Mouse (Mus musculus): ENCODE data around the gene Zfp775. TPM values are rescaled to one million over a fixed set of nuclear protein-coding genes. Genes with fewer than 3 reads are reported as not detected.

Gene Zfp775
- 5.1 and 5.6 TPM in 2 replicates for polyA plus RNA-seq (2012; rRNA removed)

DNA sequence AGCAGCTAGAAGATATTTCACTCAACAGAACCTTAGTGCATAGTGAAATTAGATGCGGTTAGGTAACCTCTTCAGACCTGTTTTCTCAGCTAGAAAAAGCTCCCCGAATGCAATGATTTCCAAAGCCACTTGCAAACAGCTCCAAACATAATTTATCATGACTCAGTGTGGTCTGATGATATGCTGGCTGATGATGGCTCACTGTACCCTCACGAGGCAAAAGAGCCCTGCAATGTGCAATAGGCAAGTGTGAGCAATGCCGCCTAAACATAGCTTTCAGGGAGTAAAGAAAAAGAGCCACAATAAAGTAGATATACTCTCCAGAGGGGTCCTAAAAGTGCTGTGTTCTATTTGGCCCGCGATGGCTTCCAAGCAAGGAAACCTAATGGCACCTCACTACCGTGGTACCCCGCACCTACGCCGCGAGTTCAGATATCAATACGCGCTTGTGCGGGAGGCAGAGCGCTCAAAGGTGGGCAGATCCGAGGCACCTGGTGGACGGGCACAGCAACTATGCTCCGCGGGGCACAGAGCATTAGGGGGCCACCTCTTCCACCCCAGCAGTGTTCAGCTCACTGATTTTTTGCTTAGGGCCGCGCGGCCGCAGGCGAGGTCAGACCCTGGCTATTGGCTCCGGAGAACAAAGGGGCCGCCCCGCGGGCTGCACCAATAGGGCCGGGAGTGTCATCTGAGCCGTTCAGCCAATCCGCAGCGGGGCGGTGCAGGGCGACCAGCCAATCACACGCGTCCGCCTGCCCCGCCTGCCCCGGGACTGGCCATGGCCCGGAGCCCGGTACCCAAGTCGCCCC is at the start of gene Zfp775:
Gene Zfp775 (plus strand): TSS at position 793 of the 809 bp plus-strand sequence.
- DNase-seq (ENCODE audit: low read depth) = no peak

DNA sequence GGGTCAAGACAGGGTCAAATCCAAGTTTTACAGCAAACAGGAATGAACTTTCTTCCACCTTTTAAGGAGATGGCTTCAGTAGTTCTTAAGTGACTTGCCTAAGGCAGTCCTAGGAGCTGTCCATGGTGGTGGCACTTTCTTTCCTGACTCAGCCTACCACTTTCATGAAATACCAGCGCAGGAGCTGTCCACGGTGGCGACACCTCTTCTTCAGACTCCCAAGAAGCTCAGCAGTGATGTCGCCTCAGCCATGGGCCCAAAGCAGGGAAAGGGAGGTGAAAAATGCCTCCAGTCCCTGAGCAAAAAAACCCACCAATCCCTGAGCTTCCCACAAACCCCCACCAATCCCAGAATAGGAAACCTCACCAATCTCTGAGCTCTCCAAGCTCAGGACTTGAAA is 48.9 kb upstream of the Zfp775 start:
- no peak for DNase-seq (ENCODE audit: low read depth)

DNA sequence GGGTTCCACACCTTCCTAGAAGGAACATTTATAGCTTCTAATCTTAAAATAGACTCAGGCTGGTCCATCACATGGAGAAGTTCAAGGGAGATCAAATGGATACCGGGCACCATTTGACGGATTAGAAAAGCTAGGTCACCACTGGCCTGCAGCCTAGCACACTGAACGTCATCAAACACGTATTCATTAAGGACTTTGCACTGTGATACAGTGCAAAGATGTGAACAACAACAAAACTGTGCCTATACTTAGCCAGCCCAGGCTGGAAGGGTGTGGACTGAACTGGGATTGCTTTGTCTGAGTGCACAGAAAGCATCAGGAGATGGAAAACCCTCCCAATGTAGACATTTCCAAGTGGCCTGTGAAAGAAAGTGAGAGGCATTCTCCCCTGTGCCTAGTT is 48.0 kb upstream of the Zfp775 start:
- no peak for DNase-seq (ENCODE audit: low read depth)

DNA sequence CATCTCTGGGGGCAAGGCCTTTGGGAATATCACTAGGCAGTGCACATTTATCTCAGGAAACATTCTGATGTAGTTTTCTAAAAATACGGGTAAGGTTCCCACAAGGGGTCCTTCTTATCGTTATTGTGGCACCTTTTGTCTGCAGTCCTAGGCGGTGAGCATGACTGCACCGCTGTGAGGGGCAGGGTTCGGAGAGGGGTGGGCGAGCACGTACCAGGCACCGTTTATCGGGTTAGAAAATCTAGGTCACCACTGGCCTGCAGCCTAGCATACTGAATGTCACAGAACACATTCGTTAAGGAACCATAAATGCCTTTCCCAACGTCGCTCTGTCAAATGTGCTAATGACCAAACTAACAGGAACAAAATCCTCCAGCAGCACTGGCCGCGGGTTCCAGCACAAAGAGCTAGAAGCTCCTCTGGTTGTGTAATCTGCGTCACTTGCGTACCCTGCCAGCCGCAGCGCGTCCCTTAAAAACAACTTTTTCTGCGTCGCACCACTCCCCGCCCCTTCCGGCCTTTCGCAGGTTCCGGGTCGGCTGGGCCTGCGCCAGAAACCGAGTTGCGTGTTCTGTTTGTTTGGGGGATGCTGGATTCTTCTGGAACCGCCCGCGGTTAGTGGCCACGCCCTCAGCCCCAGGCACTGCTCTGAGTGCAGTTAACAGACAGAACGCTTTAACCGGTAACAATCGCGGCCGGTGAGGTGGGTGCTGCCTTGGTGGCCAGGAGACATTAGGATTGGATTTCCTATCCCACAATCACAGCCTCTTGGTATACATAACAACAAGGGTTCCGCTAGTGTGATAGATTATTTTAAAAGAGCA is 47.4 kb upstream of the Zfp775 start, which contains the start of gene Lrrc61:
Gene Lrrc61 (plus strand): TSS at position 517 of the 824 bp plus-strand sequence.
- DNase-seq (ENCODE audit: low read depth) = no peak

DNA sequence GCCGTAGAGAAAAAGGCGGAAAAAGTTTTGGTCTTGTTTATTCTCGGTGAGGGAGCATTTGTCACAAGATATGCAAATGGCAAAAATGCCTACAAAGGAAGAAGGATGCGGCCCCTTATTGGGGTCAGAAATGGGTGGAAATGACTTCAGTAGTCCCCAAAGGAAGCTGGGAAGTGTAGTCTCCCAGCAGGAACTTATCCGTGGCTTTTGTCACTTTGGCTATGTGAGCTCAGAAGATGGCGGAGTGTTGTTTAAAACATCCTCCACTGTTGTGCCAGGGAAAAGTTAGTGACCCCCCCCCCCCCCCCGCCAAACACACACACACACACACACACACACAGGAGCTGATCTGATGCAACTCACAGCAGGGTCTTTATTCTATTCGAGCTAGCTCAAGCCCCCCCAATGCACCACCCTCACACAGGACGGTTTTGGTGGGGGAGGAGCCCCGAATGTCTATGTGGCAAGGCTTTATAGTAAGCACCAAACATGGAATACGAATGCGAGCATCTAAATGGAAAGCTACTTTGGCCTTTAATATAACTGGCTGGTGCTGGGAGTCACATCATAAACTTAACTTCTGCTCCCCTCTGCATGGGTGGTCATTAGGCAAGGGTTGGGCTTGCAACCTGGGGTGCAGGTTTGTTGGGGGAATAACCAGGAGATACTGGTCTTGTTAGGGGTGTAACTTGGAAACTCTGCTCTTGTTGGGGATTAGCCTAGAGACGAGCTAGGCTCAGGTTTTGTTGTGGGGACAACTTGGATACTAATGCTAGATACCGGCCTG is 46.6 kb upstream of the Zfp775 start:
- no peak for DNase-seq (ENCODE audit: low read depth)

DNA sequence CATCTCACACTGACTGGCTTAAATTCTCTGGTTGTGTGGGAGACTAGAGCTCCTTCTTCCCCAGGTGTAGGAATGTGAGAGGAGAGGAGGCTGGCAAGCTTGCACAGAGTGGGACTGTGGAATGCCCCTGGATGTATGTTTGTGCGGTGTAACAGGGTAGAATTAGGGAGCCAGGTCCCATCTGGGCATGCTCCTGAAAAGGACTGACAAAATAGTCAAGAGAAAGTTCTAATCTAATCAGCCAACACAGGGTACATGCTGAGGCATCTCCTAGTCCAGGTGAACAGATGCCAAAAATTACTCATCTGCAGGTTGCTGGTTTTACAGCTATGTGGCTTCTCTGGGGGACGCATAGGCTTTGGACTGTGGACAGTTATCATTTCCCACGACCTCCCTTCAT is 45.9 kb upstream of the Zfp775 start:
- no peak for DNase-seq (ENCODE audit: low read depth)

DNA sequence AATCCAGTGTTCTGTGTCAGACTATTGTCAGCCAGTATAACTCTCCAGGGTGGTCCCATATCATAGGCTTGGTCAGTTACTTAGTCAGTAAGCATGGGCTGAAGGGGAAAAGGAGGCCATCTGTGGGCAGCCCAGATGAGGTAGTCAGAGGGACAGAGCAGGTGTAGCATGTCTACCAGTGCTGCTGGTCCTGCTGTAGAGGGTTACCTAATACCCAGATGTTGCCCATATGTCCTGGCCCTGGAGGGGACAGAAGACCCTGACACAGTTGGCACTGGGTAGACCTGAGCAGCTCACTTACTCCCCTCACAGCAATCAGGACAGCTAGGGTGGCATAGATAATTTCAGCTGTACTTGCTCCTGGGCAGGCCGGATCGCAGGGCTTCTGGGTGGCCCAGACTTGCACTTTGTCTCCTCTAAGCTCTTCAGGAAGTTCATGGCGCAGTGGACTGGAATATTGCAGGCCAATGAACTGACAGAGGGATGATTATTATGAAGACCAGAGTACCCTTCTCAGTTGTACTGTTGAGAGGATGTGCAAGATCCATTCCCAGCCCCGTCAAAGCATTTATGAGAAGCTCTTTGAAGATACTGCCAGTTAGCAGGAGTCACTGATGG is 36.1 kb upstream of the Zfp775 start:
- DNase-seq (ENCODE audit: low read depth) = no peak

DNA sequence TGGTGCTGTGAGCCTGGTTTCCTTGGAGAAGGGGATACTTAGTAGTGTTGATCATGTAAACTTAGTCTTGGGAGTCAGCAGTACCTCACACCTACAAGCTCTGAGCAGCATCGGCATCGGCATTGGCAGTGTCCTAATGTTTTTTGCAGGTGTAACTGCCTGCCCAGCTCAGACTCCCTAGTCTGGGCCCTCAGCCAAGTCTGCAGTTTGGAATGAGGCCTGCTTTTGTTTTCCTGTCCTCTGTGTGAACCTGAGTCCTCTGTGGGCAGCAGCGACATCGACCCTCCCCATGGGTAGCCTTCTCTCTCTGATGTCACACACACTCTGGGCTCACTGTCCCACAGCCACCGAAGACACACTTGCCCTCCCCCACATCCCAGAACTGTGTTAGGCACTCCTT is 35.6 kb upstream of the Zfp775 start:
- no peak for DNase-seq (ENCODE audit: low read depth)

DNA sequence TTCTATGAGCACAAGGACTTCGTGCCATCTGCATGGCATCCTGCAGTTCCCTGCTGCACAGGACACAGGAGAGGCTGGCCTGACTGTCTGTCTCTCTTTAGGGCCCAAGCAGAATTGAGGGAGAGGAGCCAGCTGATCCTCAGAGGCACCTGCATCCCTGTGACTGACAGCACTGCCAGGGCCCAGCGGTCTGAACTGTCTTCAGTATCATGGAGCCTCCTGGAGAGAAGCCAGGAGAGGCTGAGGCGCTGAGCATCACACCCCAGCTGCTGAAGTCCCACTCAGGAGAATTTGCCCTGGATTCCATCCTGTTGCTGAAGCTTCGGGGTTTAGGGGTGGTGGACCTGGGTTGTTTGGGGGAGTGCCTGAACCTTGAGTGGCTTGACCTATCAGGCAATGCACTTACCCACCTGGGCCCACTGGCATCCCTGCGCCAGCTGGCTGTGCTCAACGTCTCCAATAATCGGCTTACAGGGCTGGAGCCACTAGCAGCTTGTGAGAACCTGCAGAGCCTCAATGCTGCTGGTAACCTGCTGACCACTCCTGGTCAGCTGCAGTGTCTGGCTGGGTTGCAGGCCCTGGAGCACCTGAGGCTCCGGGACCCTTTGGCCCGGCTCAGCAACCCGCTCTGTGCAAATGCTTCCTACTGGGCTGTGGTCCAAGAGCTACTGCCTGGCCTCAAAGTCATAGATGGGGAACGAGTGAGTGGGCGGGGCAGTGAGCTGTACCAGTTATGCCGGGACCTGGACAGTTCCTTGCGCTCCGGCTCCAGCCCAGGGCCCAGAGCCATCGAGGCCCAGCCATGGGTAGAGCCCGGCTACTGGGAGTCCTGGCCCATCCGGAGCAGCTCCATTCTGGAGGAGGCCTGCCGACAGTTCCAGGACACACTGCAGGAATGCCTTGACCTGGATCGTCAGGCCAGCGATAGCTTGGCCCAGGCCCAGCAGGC is 33.6 kb upstream of the Zfp775 start:
- DNase-seq (ENCODE audit: low read depth) = no peak

DNA sequence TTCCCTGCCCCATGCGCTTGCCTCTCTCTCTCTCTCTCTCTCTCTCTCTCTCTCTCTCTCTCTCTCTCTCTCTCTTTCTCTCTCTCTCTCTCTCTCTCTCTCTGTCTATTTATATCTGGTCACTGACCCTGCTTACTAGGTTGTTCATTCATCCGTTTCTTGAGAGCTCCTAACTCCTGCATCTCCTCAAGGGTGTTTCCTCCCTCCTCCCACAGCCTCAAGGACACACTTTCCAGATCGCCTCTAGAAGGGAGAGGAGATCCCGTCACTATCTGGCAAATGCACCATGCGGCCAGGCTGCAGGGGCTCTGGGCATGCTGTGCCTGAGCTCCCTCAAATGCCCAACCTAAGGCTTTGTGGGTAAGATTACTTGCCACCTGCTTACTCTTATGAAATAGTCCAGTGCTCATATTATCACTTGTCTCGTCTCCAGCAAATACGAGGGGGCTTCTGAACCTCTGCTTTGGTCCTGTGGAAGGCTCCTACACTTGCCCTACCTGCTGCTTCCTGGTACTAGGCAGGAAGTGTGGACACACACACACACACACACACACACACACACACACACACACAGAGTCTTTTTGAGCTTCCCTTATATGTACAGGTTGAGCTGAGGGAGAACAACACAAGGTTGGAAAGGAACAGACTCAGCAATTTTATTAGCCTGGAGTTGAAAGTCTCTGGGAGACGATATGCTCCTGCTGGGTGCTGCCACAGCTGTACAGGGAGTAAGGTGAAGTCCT is 32.6 kb upstream of the Zfp775 start:
- no peak for DNase-seq (ENCODE audit: low read depth)

DNA sequence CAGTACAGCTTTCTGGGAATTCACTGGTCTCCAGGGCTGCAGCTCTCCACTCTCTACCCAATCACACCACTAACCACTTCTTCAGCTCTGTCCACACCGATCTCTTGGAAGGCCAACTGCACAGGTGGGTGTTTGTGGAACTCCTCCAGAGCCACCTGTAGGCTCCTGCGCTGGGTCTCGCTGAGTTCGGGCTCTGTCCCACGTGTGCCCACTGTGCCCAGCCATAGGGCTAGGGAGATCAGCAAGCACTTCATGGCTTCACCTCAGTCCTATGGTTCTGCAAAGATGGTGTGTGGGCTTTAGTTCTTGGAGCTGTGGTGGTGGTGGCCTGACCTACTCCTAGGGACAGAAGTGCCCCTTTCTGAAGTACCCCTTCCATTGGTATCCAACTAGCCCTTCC is 29.8 kb upstream of the Zfp775 start:
- no peak for DNase-seq (ENCODE audit: low read depth)

DNA sequence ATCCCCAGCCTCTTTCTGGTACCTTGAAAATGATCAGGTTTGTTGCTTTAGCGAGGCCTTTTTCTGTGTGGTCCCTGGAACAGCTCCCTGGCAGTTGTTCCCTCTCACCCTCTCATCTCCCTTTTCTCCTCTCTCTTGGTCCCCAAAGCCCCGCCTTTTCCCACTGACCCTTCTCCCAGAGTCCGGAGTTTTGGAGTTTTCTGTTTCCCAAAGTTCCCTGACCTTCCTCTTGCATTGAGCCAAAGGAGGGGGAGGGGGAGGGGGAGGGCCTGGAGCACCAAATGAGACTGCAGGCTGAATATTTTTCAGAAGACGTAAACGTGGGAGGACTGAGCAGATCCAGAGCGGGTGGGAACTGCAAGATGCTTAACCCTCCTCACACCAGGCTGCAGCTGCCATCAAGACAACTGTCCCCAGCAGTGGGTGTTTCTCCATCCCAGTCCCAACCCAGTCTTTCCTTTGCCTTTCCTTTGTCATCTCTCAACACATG is 29.2 kb upstream of the Zfp775 start, which contains the start of gene Rarres2:
Gene Rarres2 (minus strand): TSS at position 218 of the 490 bp plus-strand sequence.
- DNase-seq (ENCODE audit: low read depth) = no peak

DNA sequence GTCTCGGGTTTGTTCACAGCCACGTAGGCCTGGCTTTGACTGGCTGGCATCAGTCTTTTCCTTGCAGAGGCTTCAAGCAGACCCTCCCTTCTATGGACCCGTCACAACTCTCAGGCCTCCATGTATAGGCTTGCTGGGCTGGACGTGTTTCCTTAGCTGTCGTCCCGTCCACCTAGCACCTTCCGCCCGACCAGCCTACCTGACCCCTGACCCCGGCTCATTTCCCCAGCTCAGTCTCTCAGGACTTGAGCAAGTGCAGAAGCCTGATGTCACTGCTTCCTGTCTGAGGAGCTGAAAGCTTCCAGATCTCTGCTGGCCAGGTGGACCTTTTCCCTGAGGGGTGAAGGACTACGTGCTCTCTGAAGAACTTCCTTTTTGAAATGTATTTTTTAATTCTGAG is 28.6 kb upstream of the Zfp775 start:
- DNase-seq (ENCODE audit: low read depth) = no peak

DNA sequence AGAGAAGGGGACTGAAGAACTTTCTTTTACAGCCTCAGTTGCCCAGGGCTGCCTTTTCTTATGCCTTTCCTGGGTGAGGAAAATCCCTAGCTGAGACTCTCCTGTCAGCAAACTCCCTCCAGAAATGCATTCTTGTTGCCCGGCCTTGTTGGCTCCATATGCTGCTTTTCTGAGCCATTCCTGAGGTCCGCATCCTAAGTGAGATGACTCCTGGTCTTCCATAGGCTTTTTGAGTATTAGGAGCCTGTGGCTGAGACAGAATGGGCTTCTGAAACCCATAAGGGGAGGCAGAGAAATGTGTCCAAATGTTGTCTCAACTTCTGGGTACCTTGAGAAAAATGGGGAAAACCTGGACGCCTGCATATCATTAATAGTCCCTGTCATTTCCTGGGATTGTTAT is 27.9 kb upstream of the Zfp775 start:
- DNase-seq (ENCODE audit: low read depth) = no peak

DNA sequence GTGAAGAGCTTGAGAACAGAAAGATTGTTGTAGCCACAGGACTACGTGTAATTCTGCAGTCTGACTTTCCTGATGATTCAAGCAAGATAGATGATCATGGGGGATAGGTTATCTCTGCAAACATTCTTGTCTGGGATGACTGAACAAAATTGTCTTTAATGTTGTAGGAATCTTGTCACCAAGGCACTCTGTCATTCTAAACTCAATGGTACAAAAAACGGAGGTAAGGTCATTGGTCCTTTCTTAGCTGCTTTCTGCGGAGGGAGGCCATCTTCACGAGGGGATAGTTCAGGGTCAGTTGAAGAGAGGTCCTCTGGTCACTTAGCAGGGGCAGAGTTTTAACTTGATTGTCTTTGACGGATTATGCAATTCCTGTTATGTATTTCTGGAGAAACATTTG is 23.1 kb upstream of the Zfp775 start:
- DNase-seq (ENCODE audit: low read depth) = no peak

DNA sequence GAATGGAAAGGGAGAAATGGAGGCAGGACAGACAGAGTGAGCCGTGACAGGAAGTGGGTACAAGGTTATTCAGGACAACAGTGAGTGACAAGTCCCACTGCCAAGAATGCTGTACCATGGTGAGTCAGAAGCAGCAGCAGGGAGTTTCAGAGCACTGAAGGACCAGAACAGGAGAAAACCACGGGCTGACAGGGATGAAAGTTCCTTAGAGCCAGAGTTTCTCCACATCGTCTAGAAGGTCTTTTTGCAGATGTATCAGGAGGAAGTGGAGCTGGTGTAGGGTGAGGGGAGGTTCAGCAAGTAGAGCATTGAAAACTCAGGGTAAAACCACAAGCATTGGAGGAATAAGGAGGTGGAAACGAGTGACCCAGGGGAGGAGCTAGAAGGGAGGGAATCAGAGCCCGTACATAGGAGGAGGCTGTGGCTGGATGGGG is 22.6 kb upstream of the Zfp775 start:
- no peak for DNase-seq (ENCODE audit: low read depth)

DNA sequence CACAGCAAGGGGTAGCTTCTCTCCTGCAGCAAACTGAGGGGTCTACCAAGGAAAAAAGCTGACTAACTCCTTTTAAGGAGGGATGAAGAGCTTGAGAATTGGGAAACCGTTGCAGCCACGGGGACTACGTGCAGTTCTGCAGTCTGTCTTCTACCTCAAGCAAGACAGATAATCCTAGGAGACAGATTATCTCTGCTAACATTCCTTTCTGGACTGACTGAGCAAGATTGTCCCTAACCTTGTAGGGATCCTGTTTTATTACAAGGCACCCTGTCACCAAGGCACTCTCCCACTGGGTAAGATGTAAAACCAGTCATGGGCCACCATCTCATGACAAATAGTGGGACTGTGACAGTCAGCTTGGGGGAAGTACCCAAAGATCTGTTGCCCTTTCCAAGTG is 20.6 kb upstream of the Zfp775 start:
- DNase-seq (ENCODE audit: low read depth) = no peak

DNA sequence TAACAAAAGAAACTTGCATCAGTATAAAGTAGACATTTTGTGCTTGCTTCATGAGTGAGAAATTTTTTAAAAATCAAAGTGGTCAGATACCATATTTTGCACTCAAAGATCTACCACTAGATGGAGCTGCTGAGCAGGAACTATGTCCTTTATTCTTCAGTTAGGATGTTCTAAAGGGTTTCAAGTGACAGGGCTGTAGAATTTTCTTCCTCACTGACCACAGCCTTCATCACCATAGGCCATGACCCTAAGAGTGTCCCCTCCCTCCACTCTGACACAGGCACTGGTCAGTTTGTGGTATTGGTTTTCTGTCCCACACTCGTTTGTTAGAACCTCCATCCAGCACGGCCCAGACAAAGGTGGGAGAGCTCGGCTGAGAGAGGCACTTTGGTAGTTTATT is 19.8 kb upstream of the Zfp775 start:
- no peak for DNase-seq (ENCODE audit: low read depth)

DNA sequence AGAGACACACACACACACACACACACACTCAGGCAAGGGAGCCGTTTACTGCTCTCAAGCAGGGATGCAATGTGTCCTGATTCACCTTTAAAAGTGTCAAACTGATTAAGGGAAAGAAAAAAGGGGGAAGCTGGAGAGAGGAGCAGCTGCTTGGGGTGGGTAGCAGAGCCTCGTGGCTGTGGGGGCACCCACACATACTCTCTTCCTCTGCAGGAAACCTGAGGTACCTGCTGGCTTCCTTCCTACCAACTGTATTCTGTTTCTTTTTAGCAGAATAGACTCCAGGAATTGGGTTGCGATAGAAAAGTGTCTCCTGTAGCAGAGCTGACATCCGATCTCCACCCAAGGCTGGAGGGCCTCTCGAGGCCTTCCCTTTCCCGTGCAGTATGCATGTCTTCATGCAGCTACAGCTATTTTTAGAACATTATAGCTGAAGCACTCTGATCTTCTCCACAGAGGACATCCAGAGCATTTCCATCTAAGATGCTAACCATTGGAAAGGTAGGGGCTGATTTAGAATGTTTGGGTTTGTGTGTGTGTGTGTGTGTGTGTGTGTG is 12.6 kb upstream of the Zfp775 start, which contains the start of gene Gm45021:
Gene Gm45021 (plus strand): TSS at position 417 of the 557 bp plus-strand sequence.
- DNase-seq (ENCODE audit: low read depth) = no peak
